Mouse (Mus musculus) kidney, adult 8-10 months (tissue): ENCODE results near the gene Lrrc8e.

Experiments used
- DNase-seq, 2 experiments: peaks; one replicate each; pipeline ENCODE4 v3.0.0; 2022

Lrrc8e gene

DNA sequence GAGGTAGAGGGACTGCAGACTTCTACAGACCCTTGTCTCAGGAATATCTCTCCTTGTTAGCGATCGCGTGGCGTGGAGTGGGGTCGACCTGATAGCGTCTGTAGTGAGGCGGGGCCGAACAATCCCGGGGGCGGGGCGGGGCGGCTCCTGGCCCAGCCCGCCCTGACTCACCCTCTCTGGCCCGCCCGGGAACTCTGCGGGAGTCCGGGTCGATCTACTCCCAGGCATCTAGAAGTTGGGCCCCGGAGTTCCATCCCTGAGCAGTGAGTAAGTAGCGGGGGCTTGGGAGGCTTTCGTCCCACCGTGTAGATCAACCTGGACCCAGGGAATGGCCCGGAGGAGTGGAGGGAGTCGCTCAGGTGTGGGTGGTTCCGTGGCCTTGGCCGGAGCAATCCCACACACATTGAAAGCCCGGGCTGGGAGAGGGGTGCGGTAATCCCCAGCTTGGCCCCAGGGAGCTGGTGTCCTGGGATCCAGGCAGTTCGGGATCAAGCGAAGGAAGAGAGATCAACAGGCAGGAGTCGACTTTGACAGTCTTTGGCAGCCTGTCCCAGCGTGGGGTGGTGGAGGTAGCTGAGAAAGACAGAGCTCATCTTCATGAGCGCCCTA is at the start of gene Lrrc8e:
Gene Lrrc8e, plus strand, starts transcription at position 89 of the 609 bp plus-strand sequence.
- DNase-seq = no peak

DNA sequence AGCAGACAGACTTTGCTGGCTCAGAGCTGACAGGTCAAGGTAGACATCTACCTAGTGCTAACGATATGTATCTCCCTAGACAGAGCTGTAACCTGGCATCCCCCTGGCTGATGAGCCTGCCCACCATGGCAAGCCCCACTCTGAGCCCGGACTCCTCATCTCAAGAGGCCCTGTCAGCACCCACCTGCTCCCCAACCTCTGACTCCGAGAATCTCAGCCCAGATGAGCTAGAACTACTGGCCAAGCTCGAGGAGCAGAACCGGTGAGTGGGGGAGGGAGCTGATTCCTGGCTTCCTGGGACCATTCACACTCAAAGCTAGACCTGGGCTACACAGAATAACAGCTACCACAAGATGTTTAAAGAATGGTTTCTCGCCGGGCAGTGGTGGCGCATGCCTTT is 43.2 kb upstream of the Lrrc8e start:
- no peak for DNase-seq

DNA sequence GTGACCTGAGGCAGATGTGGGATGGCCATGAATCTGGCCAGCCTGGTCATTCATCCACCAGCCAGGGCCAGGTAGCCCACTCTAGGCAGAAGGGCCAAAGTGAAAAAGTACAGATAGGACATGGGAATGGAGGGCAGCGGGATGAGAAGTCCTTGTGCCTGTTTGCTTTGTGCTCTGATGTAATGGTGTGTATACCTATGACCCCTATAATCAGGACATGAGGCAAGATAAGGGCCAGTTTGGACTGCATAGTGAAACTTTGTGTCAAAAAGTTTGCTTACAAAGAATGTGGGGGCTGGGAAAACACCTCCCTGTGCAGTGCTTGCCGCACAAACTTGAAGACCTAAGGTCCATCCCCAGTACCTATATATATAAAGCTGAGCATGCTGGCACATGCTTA is 40.5 kb upstream of the Lrrc8e start:
- no peak for DNase-seq

DNA sequence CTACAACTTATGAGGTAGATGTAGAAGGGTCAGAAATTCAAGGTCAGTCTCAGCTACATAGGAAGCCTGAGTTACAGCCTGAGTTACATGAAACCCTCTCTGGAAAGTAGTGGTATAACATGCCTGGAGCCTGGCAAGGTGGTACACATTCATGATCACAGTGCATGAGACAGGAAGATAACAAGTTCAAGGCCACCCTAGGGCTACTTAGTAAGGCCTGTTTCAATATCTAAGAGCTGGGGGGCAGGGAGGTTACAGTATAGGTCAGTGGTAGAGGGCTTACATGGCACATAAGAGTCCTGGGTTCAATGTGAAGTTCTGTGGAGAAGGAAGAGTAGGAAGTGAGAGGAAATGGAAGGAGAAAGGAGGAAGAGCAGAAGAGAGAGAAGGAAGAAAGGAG is 38.0 kb upstream of the Lrrc8e start:
- no peak for DNase-seq

DNA sequence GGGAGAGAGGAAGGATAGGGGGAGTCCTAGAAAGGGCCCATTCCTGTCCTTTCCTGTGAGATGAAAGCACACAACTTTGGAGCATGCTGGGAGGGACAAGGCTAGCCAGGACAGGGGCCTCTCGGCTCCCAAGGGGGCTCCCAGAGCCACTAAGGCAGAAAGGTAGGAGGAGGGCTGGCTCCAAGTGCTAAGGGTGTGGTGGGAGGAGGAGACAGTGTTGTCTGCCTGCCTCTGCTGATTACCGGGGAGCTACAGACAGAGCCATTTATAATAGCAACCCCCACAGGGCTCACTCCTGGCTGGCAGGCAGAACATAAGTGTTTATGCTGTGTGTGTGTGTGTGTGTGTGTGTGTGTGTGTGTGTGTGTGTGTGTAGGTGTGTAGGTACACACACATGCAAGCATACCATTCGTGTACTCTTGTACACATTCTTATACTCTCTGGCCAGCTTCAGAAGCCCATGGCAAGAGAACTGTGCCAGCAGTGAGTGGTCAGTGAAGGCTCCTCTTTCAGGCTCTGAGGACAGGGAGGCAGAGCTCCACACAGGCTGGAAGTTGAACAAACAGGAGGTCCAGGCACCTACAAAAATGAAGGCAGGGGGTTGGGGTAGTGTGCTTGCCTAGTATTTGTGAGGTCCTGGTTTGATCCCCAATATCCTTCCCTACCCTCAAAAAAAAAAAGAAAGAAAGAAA is 37.5 kb upstream of the Lrrc8e start:
- no peak for DNase-seq

DNA sequence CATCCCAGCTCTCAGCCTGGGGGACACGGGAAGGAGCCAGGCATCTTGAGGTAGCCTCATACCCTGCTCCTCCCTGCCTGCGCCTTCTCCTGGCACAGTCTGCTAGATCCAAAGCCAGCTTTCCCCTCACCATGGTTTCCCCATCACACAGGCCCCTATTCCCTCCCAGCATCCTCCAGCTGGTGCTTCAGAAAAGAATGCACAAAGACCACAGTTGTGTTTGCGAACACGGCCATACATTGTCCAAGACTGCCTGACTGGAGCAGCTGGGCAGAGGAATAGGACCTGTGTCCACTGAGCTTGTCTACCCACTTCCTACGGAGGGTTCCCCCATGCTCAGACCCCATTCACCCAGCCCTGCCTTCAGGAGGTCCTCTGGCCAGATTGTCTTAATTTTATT is 34.3 kb upstream of the Lrrc8e start:
- DNase-seq = no peak

DNA sequence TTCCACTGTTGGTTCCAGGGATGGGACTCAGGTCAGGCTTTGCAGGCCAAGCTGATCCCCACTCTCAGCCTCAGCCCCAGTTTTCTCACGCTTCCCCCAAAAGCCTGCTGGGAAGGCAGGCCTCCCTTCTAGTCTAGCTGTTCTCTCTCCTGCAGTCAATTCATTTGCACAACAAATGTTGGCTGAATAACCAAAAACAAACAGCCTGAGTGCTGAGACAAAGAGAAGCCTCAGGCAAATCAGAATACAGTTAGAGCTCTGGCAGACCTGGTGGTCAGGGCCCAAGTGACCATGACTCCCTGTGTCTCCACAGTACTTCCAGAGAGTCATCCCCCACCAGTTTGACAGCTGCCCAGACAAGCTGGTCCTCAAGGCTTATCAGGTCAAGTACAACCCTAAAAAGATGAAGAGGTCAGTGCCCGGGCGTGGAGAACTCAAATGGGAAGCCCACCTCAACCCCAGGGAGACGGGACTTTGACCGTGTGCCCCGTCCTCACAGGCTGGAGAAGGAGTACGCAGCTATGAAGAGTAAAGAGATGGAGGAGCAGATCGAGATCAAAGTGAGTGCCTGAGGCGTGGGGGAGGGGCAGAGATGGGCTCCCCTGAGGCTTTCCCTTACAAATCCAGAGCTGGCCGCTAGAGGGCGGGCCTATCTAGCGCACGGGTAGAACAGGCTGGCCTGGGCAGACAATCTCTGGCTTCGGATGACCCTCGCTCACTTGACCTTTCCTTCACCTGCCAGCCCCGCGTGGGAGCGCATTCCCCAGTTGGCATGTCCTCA is 33.6 kb upstream of the Lrrc8e start:
- peak; percentile 78 to 89 for DNase-seq

DNA sequence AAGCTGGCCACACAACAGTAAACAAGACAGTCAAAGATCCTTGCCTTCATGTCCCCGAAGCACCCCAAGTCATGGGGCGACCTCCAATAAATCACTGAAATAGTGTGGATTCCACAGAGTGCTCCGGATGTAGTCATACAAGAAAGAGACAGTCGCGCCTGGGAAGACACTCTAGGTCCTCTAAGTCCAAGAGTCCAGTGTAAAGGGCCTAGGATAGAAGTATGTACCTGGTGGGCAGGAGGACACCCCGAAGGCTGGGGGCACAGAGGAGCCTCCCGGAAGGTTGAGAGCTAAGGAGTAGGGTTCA is 33.1 kb upstream of the Lrrc8e start:
- DNase-seq = no peak

DNA sequence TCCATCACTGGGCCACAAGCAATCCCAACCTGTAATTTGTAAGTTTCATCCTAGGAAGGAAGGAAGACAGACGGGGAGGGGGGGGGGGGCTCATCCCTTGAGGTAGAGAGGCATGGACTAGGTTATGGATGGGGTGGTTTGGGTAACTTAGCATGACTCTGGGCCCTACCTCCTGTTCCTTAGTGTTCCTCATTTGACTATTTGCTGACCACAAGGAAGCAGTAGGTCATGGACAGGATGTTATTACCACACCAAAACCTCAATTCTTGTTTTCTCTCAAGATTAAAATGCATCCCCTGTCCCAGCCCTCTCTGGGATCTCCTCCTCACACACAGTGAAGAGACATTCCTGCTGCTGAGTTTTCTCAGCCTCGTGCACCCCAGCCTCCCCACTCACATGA is 25.3 kb upstream of the Lrrc8e start:
- no peak for DNase-seq

DNA sequence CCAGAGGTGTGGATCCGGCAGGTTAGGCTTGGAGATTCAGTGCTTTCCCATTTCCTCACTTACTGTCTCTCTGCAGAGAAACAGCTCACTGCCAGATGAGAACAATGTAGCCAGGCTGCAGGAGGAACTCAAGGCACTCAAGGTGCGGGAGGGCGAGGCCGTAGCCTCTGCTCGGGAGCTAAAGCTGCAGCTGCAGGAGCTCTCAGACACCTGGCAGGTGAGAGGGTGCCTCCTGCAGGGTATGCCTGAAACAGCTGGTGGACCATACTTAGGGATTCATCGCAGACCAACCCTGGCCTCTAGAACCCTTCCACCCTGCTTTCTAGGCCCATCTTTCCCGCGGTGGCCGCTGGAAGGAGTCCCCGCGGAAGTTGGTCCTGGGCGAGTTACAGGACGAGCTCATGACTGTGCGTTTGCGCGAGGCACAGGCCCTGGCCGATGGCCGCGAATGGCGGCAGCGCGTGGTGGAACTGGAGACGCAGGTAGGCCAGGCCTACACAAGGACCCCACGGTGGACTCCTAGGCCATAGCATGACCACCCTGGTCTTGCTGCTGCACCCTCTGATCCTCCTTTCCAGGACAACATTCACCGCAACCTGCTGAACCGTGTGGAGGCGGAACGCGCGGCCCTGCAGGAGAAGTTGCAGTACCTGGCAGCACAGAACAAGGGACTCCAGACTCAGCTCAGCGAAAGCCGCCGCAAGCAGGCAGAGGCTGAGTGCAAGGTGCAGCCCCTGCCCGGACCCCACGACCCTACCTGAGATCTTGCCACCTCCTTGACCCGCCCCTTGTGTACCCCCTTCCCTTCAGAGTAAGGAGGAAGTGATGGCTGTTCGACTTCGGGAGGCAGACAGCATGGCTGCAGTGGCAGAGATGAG is 21.1 kb upstream of the Lrrc8e start:
- no peak for DNase-seq

DNA sequence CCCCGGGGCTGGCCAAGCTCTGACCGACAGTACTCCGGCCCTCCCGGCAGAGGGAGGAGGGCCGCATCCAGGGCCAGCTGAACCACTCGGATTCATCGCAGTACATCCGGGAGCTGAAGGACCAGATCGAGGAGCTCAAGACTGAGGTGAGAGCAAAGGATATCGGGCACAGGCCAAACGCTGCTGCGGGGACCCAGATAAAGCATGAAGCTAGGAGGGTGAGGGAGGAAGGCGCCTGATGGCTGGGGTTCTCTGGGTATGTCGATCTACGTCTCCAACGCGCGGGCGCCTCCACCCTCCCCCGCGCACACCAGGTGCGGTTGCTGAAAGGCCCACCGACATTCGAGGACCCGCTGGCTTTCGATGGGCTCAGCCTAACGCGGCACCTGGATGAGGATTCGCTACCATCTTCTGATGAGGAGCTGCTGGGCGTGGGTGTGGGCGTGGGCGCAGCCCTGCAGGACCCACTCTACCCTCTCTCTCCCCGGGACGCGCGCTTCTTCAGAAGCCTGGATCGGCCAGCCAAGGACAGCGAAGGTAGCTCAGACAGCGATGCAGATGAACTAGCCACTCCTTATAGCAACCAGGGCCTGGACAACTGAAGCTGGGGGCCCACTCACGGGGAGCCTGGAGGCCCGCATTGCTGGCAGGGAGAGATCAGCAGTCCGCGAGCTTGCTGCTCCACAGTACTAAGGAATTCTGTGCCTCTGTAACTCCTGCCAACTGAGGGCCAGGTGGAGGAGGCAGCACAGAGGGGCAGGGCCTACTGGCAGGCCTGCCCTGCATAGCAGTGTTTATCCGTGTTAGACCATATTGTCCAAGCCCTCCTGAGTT is 20.2 kb upstream of the Lrrc8e start:
- no peak for DNase-seq

DNA sequence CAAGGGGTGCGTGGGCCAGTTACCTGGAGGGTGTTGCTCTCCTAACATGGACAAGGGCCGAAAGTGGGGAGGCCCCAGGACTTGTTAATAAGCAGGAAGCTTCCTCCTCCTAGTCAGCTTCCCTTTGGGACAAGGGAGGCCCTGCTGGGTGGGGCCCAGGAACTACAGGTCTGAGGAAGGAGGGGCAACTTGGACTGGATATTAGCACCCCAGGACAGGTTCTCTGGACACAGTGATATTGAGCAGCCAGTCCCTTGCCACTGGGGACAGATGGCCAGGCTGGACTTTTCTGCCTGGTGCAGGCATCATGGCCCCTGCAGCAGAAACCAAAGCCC is 19.6 kb upstream of the Lrrc8e start:
- no peak for DNase-seq

DNA sequence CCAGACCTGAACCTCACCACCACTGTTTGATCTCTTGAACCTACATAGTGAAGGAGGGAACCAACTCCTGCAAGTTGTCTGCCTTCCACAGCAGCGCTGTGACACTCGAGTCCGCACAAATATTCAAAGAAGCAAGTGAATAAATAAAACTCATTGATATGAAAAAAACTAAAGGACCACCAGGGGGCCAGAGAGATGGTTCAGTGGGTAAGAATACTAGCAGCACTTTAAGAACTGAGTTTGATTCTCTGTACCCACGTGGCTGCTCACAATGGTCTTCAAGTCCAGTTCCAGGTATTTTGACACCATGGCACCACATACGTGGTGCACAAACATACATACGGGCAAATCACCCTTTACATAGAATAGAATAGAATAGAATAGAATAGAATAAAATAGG is 15.5 kb upstream of the Lrrc8e start:
- DNase-seq = no peak

DNA sequence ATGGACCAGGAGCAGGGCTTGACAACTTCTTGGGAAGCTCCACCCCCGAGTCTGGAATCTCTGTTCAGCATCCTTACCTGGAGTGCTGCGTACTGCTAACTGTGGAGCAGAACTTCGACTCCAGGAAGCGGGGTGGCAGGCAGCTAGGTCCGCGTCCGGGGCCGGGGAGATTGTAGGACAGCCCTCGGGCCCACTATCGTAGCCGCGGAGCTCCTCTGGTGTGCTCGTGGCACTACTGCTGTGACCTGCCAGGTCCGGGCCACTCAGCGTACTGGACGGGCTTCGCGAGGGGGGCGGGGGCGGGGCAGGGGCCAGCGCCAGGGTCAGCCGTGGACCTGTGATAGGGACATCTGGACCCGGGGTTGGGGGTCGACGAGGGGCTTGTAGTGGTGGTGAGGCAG is 13.8 kb upstream of the Lrrc8e start:
- no peak for DNase-seq

DNA sequence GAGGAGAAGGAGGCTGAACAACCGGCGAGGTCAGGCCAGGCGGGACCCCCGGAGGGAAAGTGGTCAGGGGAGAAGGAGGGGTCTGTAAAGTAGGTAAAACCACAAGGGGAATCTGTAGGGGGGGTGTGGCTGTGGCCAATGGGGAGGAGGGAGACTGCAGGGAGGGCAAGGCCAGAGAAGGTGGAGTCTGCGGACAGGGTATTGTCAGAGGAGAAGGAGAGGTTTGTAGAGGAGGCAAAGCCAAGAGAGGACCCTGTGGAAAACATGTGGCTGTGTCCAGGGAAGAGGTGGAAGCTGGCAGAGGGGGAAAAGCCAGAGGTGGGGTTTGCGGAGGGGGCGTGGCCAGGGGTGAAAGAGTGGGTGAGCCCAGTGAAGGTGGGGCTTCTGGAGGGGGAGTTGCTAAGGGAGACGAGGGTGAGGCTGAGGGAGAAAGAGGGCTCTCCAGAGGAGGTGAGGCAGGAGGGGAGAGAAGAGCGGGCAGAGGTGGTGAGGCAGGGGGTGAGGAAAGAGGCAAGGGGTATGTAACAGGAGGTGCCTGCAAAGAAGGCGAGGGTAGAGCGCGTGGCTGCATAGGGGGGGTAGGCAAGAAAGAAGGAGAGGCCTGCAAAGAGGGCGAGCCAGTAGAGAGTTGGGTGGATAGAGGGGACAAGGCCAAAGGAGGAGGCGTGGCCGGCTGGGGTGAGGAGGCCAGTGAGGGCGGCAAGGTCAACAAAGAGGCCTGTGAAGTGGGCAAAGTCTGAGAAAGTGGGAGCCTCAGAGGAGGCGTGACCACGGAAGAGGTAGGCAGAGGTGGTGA is 13.2 kb upstream of the Lrrc8e start:
- DNase-seq = peak; percentile 26 to 34

DNA sequence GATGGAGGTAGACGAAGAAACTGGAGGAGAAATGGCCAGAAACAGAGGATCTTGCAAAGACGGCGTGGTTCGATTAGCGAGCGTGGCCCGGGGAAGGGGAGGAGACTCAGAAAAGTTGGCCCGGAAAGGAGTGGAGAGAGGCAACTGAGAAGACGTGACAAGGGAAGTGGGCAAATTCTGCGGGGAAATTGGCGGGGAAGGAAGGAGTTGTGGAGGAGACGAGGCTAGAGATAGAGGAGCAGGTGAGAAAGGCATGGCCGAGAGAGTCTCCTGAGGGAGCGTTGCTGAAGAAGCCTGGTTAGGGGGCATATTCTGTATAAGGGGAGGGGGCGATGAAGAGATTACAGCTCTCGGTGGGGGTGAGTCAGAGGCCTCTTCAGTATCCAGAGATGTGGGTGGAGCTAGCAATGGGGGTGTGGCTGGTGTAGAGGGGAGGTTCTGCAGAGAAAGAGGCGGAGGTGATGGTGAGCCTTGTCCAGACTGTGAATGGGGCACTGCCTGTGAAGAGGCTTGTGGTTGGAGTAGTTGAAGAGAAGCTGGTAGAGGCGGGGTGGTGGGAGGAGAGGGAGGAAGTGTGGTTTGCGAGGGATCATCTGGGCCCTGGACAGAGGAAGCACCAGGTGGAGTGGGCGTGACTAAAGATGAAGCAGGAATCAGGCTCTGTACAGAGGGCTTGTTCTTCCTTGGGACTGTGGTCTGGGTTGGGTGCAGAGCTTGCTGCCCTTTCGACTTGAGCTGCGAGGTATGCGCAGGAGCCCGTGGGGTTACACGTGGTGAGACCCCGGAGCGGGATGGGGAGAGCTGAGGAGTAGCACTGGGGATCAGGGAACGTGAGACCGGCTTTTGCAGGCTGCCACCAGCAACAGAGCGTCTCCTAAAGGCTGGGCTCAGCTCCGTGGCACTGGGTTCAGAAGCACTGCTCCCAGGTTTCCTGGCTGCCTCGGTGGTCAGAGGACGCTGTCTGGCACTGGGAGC is 12.3 kb upstream of the Lrrc8e start:
- DNase-seq = peak; percentile 31 to 42

DNA sequence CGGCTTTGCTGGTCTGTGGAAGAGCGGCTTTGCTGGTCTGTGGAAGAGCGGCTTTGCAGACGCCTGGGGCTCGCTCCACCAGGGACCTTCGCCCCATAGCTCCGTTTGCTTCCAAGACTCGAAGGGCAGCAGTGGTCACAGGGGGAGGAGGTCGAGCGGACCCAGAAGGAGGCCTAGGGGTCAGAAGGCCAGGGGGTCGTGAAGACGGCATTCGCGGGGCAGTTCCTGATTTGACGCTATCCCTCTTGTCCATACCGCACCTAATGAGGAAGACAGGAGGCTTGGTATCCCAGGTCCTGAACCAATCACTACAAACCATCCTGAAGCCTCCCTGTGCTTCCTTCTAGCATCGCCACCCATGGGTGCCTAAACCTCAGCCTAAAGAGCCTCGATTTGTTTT is 10.3 kb upstream of the Lrrc8e start:
- no peak for DNase-seq

DNA sequence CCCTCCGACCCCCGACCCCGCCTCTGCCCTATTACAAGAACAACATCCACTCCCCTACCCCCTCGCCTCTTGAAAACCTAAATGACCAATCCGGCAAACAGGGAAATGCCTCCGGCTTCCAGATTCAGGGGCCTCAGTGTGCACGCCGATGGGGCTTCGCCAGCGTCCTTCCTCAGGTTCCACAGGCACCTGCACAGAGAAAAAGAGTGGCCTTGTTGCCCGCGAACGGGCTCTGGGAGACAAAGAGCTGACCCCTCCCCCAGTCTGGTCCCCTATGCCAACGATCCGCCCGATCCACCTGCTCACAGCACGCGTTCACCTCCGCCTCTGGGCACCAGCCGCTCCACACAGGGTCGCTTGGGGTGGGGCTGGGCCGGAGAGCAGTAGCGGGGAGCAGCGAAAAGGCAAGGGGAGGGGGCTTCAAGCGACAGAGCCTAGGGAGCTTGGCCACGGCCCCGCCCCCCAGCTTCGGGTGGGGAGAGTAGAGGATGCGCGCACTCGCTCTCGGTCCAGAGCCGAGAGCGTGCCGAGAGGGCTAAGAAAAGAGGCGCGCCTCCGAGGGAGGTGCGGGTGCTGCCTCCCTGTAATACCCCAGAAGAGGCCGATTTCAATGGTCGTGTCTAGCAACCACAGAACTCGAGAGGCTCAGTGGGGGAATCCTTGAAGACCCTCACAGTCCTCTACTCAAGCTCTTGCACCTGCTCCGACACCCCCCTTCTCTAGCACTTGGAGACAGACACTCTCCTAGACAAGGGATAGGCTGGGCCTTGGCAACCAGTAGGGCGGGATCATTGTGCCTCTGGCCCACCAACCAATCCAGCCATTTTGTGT is 9.6 kb upstream of the Lrrc8e start, which contains the start of gene Prr36:
Gene Prr36, minus strand, starts transcription at position 669 of the 831 bp plus-strand sequence.
- no peak for DNase-seq

DNA sequence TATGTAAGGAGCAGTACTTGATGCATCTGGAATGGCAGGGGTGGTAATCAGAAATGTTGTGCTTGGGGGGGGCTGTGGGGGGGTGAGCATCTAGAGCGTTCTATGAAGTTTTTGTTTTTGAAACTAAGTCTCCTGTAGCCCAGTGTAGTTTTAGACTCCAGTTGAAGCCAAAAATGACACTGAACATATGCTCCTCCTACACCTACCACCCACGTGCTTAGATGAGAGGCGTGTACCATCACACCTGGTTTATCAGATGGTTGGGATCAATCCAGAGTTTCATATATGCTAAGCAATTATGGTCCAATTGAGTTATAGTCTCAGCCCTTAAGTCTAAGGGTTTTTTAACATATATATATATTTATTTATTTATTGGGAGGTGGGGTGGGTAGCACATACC is 7.0 kb upstream of the Lrrc8e start:
- no peak for DNase-seq
